Mouse (Mus musculus): ENCODE data around the gene Hdgfl3. TPM values are rescaled to one million over a fixed set of nuclear protein-coding genes. Genes with fewer than 3 reads are reported as not detected.

The Hdgfl3 gene
- polyA plus RNA-seq (2015; fragmentation: Nextera tagmentation; extraction: Ambion mirVana) = 0.41 and 0.51 TPM in 2 replicates

DNA sequence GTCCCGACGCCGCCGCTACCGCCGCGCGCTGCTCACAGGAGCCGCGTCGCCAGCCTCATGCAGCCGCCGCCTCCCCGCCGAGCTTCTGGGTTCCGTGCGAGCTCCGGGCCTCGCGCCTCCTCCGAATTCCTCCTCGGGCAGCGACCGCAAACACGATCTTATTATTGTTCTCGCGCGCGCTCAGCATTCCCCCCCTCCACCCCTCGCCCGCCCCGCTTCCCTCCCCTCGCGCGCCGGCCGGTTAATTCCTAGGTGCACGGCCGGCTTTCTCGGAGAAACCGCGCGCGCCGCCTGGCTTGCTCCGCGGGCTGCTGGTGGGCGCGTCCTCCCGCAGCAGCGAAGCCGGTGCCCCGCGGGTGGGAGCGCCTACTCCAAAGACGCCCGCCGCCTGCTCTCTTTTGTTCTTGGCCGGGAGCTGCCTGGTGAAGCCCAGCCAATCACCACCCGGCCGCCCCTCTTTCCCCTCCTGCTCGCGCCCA, at the start of gene Hdgfl3:
Gene Hdgfl3 (minus strand): TSS at position 207 of the 479 bp plus-strand sequence.
- peak within 1 kb of the TSS; percentile 62 for H3K4me2 ChIP-seq
- peaks cover 3% of the 10 kb centered on the region; the same call in 1 of the 2 replicates for H3K4me1 ChIP-seq (replicated peaks)
- peak within 1 kb of the TSS; percentile 50 for H3K4me3 ChIP-seq (replicated peaks)
- H3K36me3 ChIP-seq (replicated peaks) = no peaks in the 10 kb centered on the region
- H3K27ac ChIP-seq (replicated peaks) = no peak within 1 kb of the TSS
- under 1% methylated on average over 59 of the region's 63 CpGs for WGBS (ENCODE audit: insufficient replicate concordance)
- ATAC-seq (ENCODE audit: insufficient read depth) = no peak
- no peak within 1 kb of the TSS for H3K9ac ChIP-seq
- H3K27me3 ChIP-seq = peaks cover 77% of the 10 kb centered on the region
- H3K9me3 ChIP-seq (replicated peaks) = no peaks in the 10 kb centered on the region

- no peak overlapping the region for H3K27ac ChIP-seq (replicated peaks)
- ATAC-seq (ENCODE audit: insufficient read depth) = no peak
- H3K36me3 ChIP-seq (replicated peaks) = no peaks in the 10 kb centered on the region
- no peaks in the 10 kb centered on the region for H3K4me1 ChIP-seq (replicated peaks)
- no peak overlapping the region for H3K9ac ChIP-seq
- H3K4me3 ChIP-seq (replicated peaks) = no peak overlapping the region
- H3K27me3 ChIP-seq = peaks cover 15% of the 10 kb centered on the region
- H3K4me2 ChIP-seq = no peak overlapping the region
- 57% methylated on average over 6 of the region's 6 CpGs for WGBS (ENCODE audit: insufficient replicate concordance)
- H3K9me3 ChIP-seq (replicated peaks) = no peaks in the 10 kb centered on the region
Measured at GRCm38 (mm10) chr7:81983651-81984050, 49.4 kb upstream of the Hdgfl3 start.

DNA sequence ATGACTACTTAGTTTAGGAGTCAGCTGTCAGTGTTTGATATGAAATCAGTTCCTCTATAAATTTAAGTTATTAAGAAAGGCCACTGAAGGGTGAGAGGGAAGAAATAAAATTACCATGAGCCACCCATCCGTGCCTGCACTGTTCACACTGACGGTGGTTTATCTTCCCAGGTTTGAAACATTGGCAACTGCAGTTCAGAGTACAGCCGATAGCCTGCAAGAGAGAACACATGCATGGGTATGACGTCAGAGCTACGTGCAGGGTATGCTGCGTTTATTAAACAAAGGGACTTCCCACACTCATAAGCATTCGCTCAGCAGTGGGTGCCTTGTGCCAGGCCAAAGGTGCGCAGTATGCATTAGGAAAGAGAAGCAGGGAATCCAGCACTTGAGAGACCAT, 44.0 kb upstream of the Hdgfl3 start:
- Histone ChIP-seq H3K9me3 (replicated peaks) (no peaks in the 10 kb centered on the region), H3K4me3 (replicated peaks) (no peak overlapping the region), H3K27me3 (no peaks in the 10 kb centered on the region), H3K4me2 (no peak overlapping the region), H3K27ac (replicated peaks) (no peak overlapping the region), H3K4me1 (replicated peaks) (no peaks in the 10 kb centered on the region), H3K9ac (no peak overlapping the region), H3K36me3 (replicated peaks) (no peaks in the 10 kb centered on the region)
- ATAC-seq (ENCODE audit: insufficient read depth) = no peak
- WGBS (ENCODE audit: insufficient replicate concordance) = 66% methylated on average over 8 of the region's 8 CpGs

- Histone ChIP-seq H3K4me1 (replicated peaks) (no peaks in the 10 kb centered on the region), H3K9ac (no peak overlapping the region), H3K4me3 (replicated peaks) (no peak overlapping the region), H3K36me3 (replicated peaks) (no peaks in the 10 kb centered on the region), H3K4me2 (no peak overlapping the region), H3K9me3 (replicated peaks) (no peaks in the 10 kb centered on the region), H3K27ac (replicated peaks) (no peak overlapping the region), H3K27me3 (no peaks in the 10 kb centered on the region)
- 66% methylated on average over 10 of the region's 10 CpGs for WGBS (ENCODE audit: insufficient replicate concordance)
- no peak for ATAC-seq (ENCODE audit: insufficient read depth)
Measured at GRCm38 (mm10) chr7:81974616-81975015, 40.3 kb upstream of the Hdgfl3 start.

DNA sequence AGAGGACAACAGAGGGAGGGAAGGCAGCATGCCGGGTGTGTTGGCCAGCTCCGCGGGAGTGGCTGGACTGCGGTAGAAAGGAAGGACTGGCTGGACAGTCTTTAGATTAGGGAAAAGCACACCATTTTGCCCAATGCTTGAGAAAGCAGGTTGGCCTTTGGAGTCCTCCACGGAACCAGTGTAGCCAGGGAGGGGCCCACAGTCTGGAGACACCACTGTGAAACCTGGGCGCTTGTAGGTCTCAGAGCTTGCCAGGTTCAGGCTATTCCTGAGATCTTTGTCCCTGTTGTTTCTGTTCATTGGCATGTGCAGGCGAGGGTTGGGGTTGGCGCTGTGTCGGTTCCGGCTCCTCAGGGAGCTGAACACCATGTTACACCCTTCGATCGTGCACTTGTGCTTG, 39.7 kb upstream of the Hdgfl3 start:
- Histone ChIP-seq H3K9me3 (replicated peaks) (no peaks in the 10 kb centered on the region), H3K4me1 (replicated peaks) (no peaks in the 10 kb centered on the region), H3K27ac (replicated peaks) (no peak overlapping the region), H3K27me3 (no peaks in the 10 kb centered on the region), H3K36me3 (replicated peaks) (no peaks in the 10 kb centered on the region), H3K4me3 (replicated peaks) (no peak overlapping the region), H3K9ac (no peak overlapping the region), H3K4me2 (no peak overlapping the region)
- 81% methylated on average over 12 of the region's 12 CpGs for WGBS (ENCODE audit: insufficient replicate concordance)
- no peak for ATAC-seq (ENCODE audit: insufficient read depth)

DNA sequence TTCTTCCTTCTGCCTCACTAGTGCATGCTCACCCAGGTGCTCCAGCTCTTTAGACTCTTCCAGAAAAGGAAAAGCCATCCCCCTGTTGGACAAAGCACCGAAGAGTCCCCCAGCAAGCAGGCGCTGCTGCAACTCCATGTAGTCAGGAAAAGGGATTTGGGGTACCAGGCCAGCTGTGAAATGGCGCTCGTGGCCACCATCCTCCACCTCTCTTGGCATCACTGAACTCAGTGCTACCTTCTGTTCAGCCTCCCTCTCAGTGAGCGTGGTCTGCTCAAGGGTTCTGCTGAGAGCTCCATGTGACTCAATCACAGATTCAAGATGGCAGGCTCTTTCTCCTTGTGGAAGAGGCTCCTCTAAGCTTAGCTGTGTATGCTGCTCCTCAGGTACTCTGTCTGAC, 39.1 kb upstream of the Hdgfl3 start:
- Histone ChIP-seq H3K4me1 (replicated peaks) (no peaks in the 10 kb centered on the region), H3K9me3 (replicated peaks) (no peaks in the 10 kb centered on the region), H3K27ac (replicated peaks) (no peak overlapping the region), H3K9ac (no peak overlapping the region), H3K36me3 (replicated peaks) (no peaks in the 10 kb centered on the region), H3K4me2 (no peak overlapping the region), H3K27me3 (no peaks in the 10 kb centered on the region), H3K4me3 (replicated peaks) (no peak overlapping the region)
- WGBS (ENCODE audit: insufficient replicate concordance) = 75% methylated on average over 5 of the region's 5 CpGs
- ATAC-seq (ENCODE audit: insufficient read depth) = no peak

DNA sequence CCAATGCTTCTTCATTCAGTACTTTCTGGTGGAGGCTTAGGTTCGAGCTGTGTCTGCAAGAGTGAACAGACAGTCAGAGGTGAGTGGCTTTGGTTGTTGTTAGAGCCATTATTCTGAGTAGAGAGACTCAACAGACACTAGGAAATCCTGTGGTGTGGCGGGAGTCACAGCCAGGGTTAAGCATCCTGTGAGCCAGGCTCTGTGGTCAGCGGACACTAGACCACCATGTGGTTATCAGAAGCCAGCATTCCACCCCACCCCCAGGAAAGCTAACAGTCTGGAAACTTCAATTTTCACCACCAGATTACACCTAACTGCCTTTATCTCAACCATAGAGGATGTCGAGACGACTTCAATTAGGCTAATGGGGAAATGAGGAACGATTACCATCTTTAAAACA, 34.7 kb upstream of the Hdgfl3 start:
- no peak overlapping the region for H3K27ac ChIP-seq (replicated peaks)
- 6% methylated on average over 6 of the region's 6 CpGs for WGBS (ENCODE audit: insufficient replicate concordance)
- ATAC-seq (ENCODE audit: insufficient read depth) = no peak
- H3K4me3 ChIP-seq (replicated peaks) = no peak overlapping the region
- H3K36me3 ChIP-seq (replicated peaks) = no peaks in the 10 kb centered on the region
- no peaks in the 10 kb centered on the region for H3K9me3 ChIP-seq (replicated peaks)
- no peaks in the 10 kb centered on the region for H3K4me1 ChIP-seq (replicated peaks)
- no peak overlapping the region for H3K9ac ChIP-seq
- H3K27me3 ChIP-seq = no peaks in the 10 kb centered on the region
- no peak overlapping the region for H3K4me2 ChIP-seq

- H3K9ac ChIP-seq = no peak overlapping the region
- H3K36me3 ChIP-seq (replicated peaks) = no peaks in the 10 kb centered on the region
- H3K4me3 ChIP-seq (replicated peaks) = no peak overlapping the region
- H3K4me2 ChIP-seq = no peak overlapping the region
- WGBS (ENCODE audit: insufficient replicate concordance) = 49% methylated on average over 4 of the region's 4 CpGs
- ATAC-seq (ENCODE audit: insufficient read depth) = no peak
- no peak overlapping the region for H3K27ac ChIP-seq (replicated peaks)
- H3K4me1 ChIP-seq (replicated peaks) = no peaks in the 10 kb centered on the region
- no peaks in the 10 kb centered on the region for H3K9me3 ChIP-seq (replicated peaks)
- no peaks in the 10 kb centered on the region for H3K27me3 ChIP-seq
Measured at GRCm38 (mm10) chr7:81968451-81968850, 34.2 kb upstream of the Hdgfl3 start.

DNA sequence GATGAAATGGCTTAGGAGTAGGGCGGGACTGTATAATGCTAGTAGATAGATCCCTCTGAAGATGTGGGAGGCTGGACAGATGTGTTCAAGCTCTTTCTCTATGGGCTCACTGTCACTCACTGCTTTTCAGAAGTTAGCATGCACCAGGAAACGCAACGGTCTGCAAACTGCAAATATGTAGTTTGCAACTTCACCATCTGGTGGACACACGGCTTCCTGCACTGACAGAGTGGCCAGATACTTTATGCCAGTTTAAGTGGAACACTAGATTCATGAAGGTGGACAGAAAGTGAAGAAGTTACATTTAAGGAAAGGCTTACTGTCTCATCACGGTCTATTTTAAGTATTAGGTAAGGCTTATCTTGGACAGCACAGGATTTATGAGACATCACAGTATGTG, 31.9 kb upstream of the Hdgfl3 start:
- H3K27me3 ChIP-seq = no peaks in the 10 kb centered on the region
- H3K4me3 ChIP-seq (replicated peaks) = no peak overlapping the region
- no peaks in the 10 kb centered on the region for H3K4me1 ChIP-seq (replicated peaks)
- ATAC-seq (ENCODE audit: insufficient read depth) = no peak
- WGBS (ENCODE audit: insufficient replicate concordance) = 56% methylated on average over 5 of the region's 5 CpGs
- no peaks in the 10 kb centered on the region for H3K36me3 ChIP-seq (replicated peaks)
- H3K4me2 ChIP-seq = no peak overlapping the region
- H3K9me3 ChIP-seq (replicated peaks) = no peaks in the 10 kb centered on the region
- no peak overlapping the region for H3K27ac ChIP-seq (replicated peaks)
- H3K9ac ChIP-seq = no peak overlapping the region

- H3K27me3 ChIP-seq = peaks cover 9% of the 10 kb centered on the region
- no peak overlapping the region for H3K4me3 ChIP-seq (replicated peaks)
- H3K9ac ChIP-seq = no peak overlapping the region
- H3K36me3 ChIP-seq (replicated peaks) = no peaks in the 10 kb centered on the region
- no peak for ATAC-seq (ENCODE audit: insufficient read depth)
- no peak overlapping the region for H3K27ac ChIP-seq (replicated peaks)
- H3K4me2 ChIP-seq = no peak overlapping the region
- 2% methylated on average over 3 of the region's 3 CpGs for WGBS (ENCODE audit: insufficient replicate concordance)
- no peaks in the 10 kb centered on the region for H3K4me1 ChIP-seq (replicated peaks)
- no peaks in the 10 kb centered on the region for H3K9me3 ChIP-seq (replicated peaks)
Measured at GRCm38 (mm10) chr7:81959704-81960103, 25.4 kb upstream of the Hdgfl3 start.

DNA sequence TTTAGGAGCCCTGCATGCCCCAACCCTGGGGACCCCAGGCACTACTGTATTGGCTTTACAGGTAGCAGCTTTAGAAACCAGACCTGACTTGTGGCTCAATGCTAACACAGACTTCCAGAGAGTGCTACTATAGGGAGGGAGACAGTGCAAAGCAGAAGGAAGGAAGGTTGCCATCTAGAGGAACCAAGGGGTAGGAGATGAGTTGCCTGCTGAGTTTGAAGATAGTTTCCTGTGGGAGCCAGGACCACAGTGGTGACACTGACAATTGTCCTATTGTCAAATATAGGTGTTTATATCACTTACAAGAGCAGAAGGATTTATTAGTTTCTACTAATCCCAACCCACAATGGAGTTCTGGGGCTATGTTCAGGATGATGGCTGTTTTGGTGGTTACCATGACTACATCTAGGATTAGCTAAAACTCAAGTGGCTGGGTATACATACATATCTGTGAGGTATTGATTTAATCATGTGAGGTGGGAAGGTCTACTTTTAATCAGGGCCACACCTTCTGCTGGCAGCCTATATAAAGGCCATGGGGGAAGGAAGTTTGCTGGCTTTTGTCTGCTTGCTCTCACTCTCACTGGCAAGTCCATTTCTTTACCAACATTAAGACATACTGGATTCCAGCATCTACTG, 20.1 kb upstream of the Hdgfl3 start:
- Histone ChIP-seq H3K36me3 (replicated peaks) (no peaks in the 10 kb centered on the region), H3K4me2 (no peak overlapping the region), H3K4me1 (replicated peaks) (no peaks in the 10 kb centered on the region), H3K4me3 (replicated peaks) (no peak overlapping the region), H3K27ac (replicated peaks) (no peak overlapping the region), H3K9ac (no peak overlapping the region), H3K27me3 (peaks cover 17% of the 10 kb centered on the region), H3K9me3 (replicated peaks) (no peaks in the 10 kb centered on the region)
- no peak for ATAC-seq (ENCODE audit: insufficient read depth)

- no peaks in the 10 kb centered on the region for H3K36me3 ChIP-seq (replicated peaks)
- H3K4me2 ChIP-seq = no peak overlapping the region
- no peak for ATAC-seq (ENCODE audit: insufficient read depth)
- no peaks in the 10 kb centered on the region for H3K4me1 ChIP-seq (replicated peaks)
- peaks cover 26% of the 10 kb centered on the region for H3K27me3 ChIP-seq
- 63% methylated on average over 2 of the region's 2 CpGs for WGBS (ENCODE audit: insufficient replicate concordance)
- H3K9ac ChIP-seq = no peak overlapping the region
- no peak overlapping the region for H3K27ac ChIP-seq (replicated peaks)
- no peak overlapping the region for H3K4me3 ChIP-seq (replicated peaks)
- no peaks in the 10 kb centered on the region for H3K9me3 ChIP-seq (replicated peaks)
Measured at GRCm38 (mm10) chr7:81950499-81950898, 16.2 kb upstream of the Hdgfl3 start.

All from liver, embryonic 15.5 days (tissue).